Mouse (Mus musculus): ENCODE data around the gene Ppp1r15a.
A peak's percentile ranks its signal among the peaks of the same experiment; 100 is the strongest.
"Not testable (repeated sequence)": the region's sequence is repeated elsewhere in the genome, so short reads cannot be mapped to it uniquely, and the experiment has no call there.

Ppp1r15a gene

GRCm38 (mm10) chr7:45484985-45485384 is 41.1 kb downstream of the Ppp1r15a start:
- DNase-seq (ENCODE audit: low read depth, low spot score) = not testable (repeated sequence)

GRCm38 (mm10) chr7:45482166-45482565 is 43.9 kb downstream of the Ppp1r15a start:
- DNase-seq (ENCODE audit: low read depth, low spot score) = no peak

- DNase-seq (ENCODE audit: low read depth, low spot score) = peak; percentile 67
Observed at GRCm38 (mm10) chr7:45481374-45481927, 44.6 kb downstream of the Ppp1r15a start, which contains the start of gene Tulp2. Gene Tulp2 (plus strand): TSS chr7:45481877.

- DNase-seq (ENCODE audit: low read depth, low spot score) = not testable (repeated sequence)
Observed at GRCm38 (mm10) chr7:45480310-45480709, 45.8 kb downstream of the Ppp1r15a start.

GRCm38 (mm10) chr7:45478774-45479173 is 47.3 kb downstream of the Ppp1r15a start:
- DNase-seq (ENCODE audit: low read depth, low spot score) = no peak

- peak; percentile 68 for DNase-seq (ENCODE audit: low read depth, low spot score)
Observed at GRCm38 (mm10) chr7:45477003-45477402, 49.1 kb downstream of the Ppp1r15a start.

GRCm38 (mm10) chr7:45476453-45476852 is 49.6 kb downstream of the Ppp1r15a start:
- DNase-seq (ENCODE audit: low read depth, low spot score) = no peak

GRCm38 (mm10) chr7:45475291-45475969 is 50.6 kb downstream of the Ppp1r15a start:
- DNase-seq (ENCODE audit: low read depth, low spot score) = no peak

Data from CD4-positive helper T cell, adult 2 months (primary cell).